15 mouse cellular contexts compared by ENCODE assay signal in genomic region chr10:82975806-82976205, GRCm38 (mm10).
"Had no signal": no experiment of that assay in that cellular context is flagged by ENCODE, and none has a peak within 500 bp of the region (broad histone marks: within the 10 kb centered on the region; RNA-seq: fewer than 3 reads in every experiment).

No protein-coding gene starts in this region.

- DNase-seq: layer of hippocampus, postnatal 36 days; liver, embryonic 13.5 days; lung, adult 2 months; lung, postnatal 14 days; lung, postnatal 4 days; midbrain, embryonic 14.5 days; right cerebral cortex, adult 18-20 months; right cerebral cortex, postnatal 14 days; right cerebral cortex, postnatal 4 days; thymus, adult 18-20 months; thymus, postnatal 14 days; thymus, postnatal 4 days had no signal

- H3K4me3 ChIP-seq: left cerebral cortex, adult 2 months; liver, embryonic 13.5 days had no signal

- H3K36me3 ChIP-seq: liver, embryonic 13.5 days had no signal

- H3K27ac ChIP-seq: kidney, postnatal 0 days; left cerebral cortex, adult 2 months; liver, embryonic 13.5 days; stomach, postnatal 0 days had no signal
